22 mouse cellular contexts compared by ENCODE assay signal in genomic region chr13:103409286-103409685, GRCm38 (mm10).
DNase-seq lines count a peak whose midpoint lies in the region; ATAC-seq and TF ChIP-seq lines count a peak whose summit lies in the region.
"Had no signal": no experiment of that assay in that cellular context is flagged by ENCODE, and none has a peak within 500 bp of the region (broad histone marks: within the 10 kb centered on the region; RNA-seq: fewer than 3 reads in every experiment).

No protein-coding gene starts in this region.

- no peaks in the 10 kb centered on the region for H3K79me2 ChIP-seq in heart, adult 2 months (replicated peaks; ENCODE audit: control insufficient read depth, insufficient read depth, low read length)

- ATAC-seq in cerebellum, adult (ENCODE audit: insufficient number of reproducible peaks, low FRiP score, low TSS enrichment) = no peak
- ATAC-seq: forebrain, postnatal 0 days had no signal

- H3K27me3 ChIP-seq in heart, adult 2 months (ENCODE audit: control insufficient read depth, insufficient read depth, low read length) = no peaks in the 10 kb centered on the region
- H3K27me3 ChIP-seq: embryonic facial prominence, embryonic 15.5 days; heart, embryonic 13.5 days; hindbrain, embryonic 15.5 days; neural tube, embryonic 15.5 days had no signal

- DNase-seq in adrenal gland, adult 2 months = peak; percentile 16
- DNase-seq in adrenal gland, postnatal 36 days = no peak
- DNase-seq in heart, adult 2 months = no peak
- DNase-seq in heart, postnatal 4 days = no peak
- peak; percentile 64 for DNase-seq in 3T3-L1 (ENCODE audit: low read depth, low spot score)
- DNase-seq in cerebellum, postnatal 36 days = no peak
- DNase-seq: adrenal gland, adult 8-10 months; cerebellum, adult 8-10 months; forebrain, postnatal 0 days; kidney, adult 2 months; kidney, postnatal 10 days; lung, adult 18-20 months; lung, postnatal 10 days; thymus, adult 2 months had no signal

- no peak for TF ChIP-seq EP300 in heart, adult 2 months (IDR thresholded peaks at IDR 0.05; ENCODE audit: insufficient read depth, low read depth, low read length)

- no peak overlapping the region for H3K4me3 ChIP-seq in heart, adult 2 months
- no peak overlapping the region for H3K4me3 ChIP-seq in embryonic fibroblast, embryonic 13.5 days (ENCODE audit: insufficient read depth, low read length)
- H3K4me3 ChIP-seq: embryonic facial prominence, embryonic 15.5 days; forebrain, embryonic 10.5 days; heart, embryonic 13.5 days; hindbrain, embryonic 15.5 days; neural tube, embryonic 15.5 days had no signal

- no peak for TF ChIP-seq CTCF in heart, adult 2 months (IDR thresholded peaks at IDR 0.05)
- no peak for TF ChIP-seq CTCF in embryonic fibroblast, embryonic 13.5 days (IDR thresholded peaks at IDR 0.05; ENCODE audit: borderline replicate concordance, insufficient read depth, low read length)

- intact Hi-C loops in heart, adult 2 months (cut with DNase I) = no loop called here

- no peaks in the 10 kb centered on the region for H3K36me3 ChIP-seq in heart, adult 2 months (ENCODE audit: control insufficient read depth, insufficient read depth, low read length)
- H3K36me3 ChIP-seq: embryonic facial prominence, embryonic 15.5 days; forebrain, embryonic 10.5 days; heart, embryonic 13.5 days; hindbrain, embryonic 15.5 days; neural tube, embryonic 15.5 days had no signal

- WGBS in heart, adult 2 months = 60% methylated on average over 7 of the region's 7 CpGs

- H3K27ac ChIP-seq in heart, adult 2 months = peak overlapping the region; percentile 38
- H3K27ac ChIP-seq in embryonic fibroblast, embryonic 13.5 days (ENCODE audit: insufficient read depth, low read length) = peak overlapping the region; percentile 70
- H3K27ac ChIP-seq: embryonic facial prominence, embryonic 15.5 days; forebrain, embryonic 10.5 days; heart, embryonic 13.5 days; hindbrain, embryonic 15.5 days; neural tube, embryonic 15.5 days; stomach, postnatal 0 days had no signal

- no peaks in the 10 kb centered on the region for H3K4me1 ChIP-seq in heart, adult 2 months (ENCODE audit: control insufficient read depth, insufficient read depth, low read length)
- H3K4me1 ChIP-seq in embryonic fibroblast, embryonic 13.5 days (ENCODE audit: control insufficient read depth, insufficient read depth, low read length) = 0 out of 2 replicates have a peak, but pooled peaks cover 4% of the 10 kb centered on the region
- H3K4me1 ChIP-seq: embryonic facial prominence, embryonic 15.5 days; forebrain, embryonic 10.5 days; heart, embryonic 13.5 days; hindbrain, embryonic 15.5 days; neural tube, embryonic 15.5 days had no signal

- H3K9ac ChIP-seq in heart, adult 2 months (ENCODE audit: low read depth, low read length) = no peak overlapping the region
- H3K9ac ChIP-seq: embryonic facial prominence, embryonic 15.5 days; forebrain, postnatal 0 days; heart, embryonic 13.5 days; hindbrain, embryonic 15.5 days; neural tube, embryonic 15.5 days had no signal

- TF ChIP-seq POLR2A in heart, adult 2 months (IDR thresholded peaks at IDR 0.05; ENCODE audit: insufficient read depth, low read depth, low read length) = no peak
- no peak for TF ChIP-seq POLR2A in embryonic fibroblast, embryonic 13.5 days (IDR thresholded peaks at IDR 0.05; ENCODE audit: low read depth, low read length)

Comparison
In these comparisons a context has a peak if more than half of its experiments do, and no peak if none do; other contexts are left out.
1. DNase-seq: peak in adrenal gland, adult 2 months (single experiment) and 3T3-L1 (single experiment); none in adrenal gland, postnatal 36 days (0 of 2), heart, adult 2 months (0 of 2), heart, postnatal 4 days (single experiment) and cerebellum, postnatal 36 days (0 of 2).